Mouse (Mus musculus): ENCODE results near the gene Hdac1.
A peak's percentile ranks its signal among the peaks of the same experiment; 100 is the strongest.

- TF ChIP-seq POLR2A (IDR thresholded peaks at IDR 0.05; ENCODE audit: low read depth, low read length): no peak
- peak; percentile 33; the same call in 1 of the 2 replicates for TF ChIP-seq CTCF (IDR thresholded peaks at IDR 0.05; ENCODE audit: extremely low read depth, insufficient read depth, insufficient read length, insufficient replicate concordance)
Measured at GRCm38 (mm10) chr4:129495672-129496562, 46.6 kb downstream of the Hdac1 start.
